Mouse (Mus musculus) brain, adult 2 months (tissue): ENCODE results near the gene Pi4kb.

Experiments used
- DNase-seq: peaks from one replicate; pipeline ENCODE4 v3.0.0; 2011; ENCODE audit warnings: low read depth, low spot score

The Pi4kb gene

GRCm38 (mm10) chr3:95056275-95056674 is 81.7 kb downstream of the Pi4kb start:
- DNase-seq: no peak
